Mouse (Mus musculus) lung, postnatal 10 days (tissue): ENCODE measurements around the gene Cpt1c.
"Not testable (repeated sequence)": the region's sequence is repeated elsewhere in the genome, so short reads cannot be mapped to it uniquely, and the experiment has no call there.

Experiments used
- DNase-seq: peaks from one replicate; pipeline ENCODE4 v3.0.0; 2021

Gene Cpt1c

DNA sequence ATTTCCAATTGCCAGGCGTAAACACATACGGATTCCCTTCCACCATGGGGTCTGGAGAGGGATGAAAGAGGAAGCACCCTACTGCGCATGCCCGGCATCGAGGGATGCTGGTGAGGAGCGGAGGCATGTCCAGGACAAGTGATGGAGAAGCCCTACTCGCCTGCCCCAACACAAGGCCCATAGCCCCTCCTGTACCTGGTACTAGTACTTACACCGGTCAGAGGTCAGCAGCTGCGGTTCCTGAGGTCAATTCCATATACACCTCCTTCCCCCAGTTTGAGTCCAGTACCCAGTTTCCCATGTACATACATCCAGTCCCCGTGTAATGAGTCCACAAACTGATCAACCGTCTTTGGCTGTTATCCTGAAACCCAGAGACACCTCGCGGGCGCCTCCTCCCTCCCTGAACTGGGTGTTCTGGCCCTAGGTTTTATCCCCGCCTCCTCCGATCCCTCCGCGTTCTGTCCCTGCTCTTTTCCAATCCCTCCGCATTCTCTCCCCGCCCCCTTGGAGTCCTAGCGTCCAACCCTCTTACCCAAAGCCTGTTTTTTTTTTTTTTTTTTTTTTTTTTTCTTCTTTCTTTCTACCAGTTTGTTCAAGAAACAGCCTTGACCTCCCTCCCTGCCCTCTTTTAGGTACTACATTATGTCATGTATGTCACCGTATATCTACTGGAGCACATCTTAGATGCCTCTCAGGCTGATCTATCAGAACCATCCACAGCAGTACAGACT, at the start of gene Cpt1c:
Gene Cpt1c (minus strand): TSS at position 469 of the 734 bp plus-strand sequence.
- peak; percentile 92 for DNase-seq

DNA sequence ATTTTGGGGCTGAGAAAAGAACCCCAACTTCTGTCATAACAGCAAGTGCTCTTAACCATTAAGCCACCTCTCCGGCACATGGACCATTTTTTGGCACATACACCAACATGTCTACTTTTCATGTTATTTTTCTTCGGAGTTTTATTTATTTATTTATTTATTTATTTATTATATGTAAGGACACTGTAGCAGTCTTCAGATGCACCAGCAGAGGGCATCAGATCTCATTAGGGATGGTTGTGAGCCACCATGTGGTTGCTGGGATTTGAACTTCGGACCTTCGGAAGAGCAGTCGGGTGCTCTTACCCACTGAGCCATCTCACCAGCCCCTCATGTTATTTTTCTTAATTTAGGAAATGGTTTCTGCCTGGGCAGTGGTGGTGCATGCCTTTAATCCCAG, 49.1 kb upstream of the Cpt1c start:
- not testable (repeated sequence) for DNase-seq

DNA sequence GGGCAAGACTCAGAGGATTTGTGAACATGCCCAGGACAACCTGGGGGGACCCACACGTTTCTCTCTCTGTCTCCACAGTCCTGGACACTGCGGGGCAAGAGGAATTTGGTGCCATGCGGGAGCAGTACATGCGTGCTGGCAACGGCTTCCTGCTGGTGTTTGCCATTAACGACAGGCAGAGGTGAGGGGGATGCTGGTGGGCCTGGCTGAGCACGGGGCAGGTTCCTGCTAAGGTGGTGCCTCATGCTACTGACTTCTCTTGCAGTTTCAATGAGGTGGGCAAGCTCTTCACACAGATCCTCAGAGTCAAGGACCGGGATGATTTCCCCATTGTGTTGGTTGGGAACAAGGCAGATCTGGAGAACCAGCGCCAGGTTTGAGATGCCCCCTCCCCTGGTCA, 45.6 kb upstream of the Cpt1c start:
- DNase-seq: no peak

DNA sequence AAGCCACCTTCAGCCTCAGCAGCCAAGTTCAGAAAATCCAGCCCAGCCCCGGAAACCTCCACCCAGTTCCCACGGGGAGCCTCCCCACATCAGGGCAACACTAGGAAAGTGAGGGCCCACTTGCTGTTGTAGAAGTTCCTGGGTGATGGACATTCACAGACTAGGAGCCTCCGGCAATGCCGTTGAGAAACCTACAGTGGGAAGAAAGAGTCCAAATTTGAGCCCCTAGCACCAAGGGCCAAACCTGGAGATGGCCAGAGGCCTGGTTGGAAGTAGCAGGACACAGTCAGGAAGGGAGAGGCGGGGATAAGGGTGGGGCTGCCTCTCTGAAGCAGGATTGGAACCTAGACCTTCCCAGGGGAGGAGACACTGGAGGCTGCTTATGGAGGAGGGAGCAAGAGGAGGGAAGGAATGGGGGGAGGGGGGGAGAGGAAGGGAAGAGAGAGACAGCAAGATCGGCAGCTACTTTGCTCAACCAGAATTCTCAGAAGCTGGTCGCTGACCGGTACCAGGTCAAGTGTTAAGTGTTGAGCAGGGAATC, 44.5 kb upstream of the Cpt1c start:
- peak; percentile 92 for DNase-seq

DNA sequence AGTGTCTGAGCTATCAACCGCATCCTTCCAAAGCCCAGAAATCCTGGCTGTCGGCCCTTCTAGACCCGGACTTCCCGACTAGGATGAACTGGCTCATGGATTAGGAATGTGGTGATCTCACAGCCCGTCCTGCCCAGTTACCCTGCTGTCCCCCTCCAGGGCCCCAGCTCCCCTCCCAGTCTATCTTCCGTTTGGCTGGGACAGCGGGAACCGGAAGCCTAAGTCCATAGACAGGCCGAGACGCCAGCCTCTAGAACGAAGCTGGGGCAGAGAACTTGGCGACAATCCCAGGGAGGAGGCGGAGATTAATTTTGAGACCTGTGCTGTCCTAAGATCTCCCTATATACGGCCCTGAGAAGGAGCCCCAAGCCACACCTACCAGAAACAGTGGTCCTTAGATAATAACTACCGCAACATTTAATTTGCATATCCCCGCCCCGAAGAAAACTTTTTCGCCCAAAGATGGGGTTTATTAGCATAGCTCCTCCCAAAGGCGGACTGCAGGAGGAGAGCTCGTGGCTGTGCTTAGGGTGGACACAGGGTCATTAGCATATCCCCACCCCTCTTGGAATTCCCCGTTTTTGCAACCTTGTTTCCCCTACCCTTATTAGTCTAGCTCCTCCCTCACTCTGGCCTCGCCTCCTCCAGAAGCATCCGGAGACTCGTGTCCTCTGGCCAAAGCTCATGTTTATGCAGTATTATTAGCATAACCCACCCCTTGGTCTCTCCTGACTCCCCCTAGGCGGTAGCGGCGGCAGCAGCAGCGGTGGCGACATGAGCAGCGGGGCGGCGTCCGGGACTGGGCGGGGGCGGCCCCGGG, 42.8 kb upstream of the Cpt1c start, which contains the start of gene Rras:
Gene Rras (plus strand): TSS at position 720 of the 820 bp plus-strand sequence.
- DNase-seq: peak; percentile 98

DNA sequence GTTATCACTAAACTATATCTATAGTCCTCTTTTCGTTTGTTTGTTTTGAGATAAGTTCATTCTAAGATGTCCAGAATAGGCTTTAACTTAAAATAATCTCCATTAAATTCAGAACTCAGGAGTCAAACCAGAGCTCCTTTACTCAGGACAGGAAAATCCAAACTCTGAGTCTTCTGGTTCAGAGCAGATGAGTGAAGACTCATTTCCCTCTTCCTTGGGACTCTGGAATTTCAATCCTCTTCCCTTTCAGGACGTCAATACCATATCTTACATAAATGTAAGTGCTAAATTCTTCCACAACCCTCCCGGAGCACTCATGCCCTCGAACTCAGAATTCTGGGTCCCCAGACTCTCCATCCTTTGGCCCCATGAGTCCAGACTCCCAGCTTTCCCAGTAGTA, 42.1 kb upstream of the Cpt1c start:
- DNase-seq: no peak

DNA sequence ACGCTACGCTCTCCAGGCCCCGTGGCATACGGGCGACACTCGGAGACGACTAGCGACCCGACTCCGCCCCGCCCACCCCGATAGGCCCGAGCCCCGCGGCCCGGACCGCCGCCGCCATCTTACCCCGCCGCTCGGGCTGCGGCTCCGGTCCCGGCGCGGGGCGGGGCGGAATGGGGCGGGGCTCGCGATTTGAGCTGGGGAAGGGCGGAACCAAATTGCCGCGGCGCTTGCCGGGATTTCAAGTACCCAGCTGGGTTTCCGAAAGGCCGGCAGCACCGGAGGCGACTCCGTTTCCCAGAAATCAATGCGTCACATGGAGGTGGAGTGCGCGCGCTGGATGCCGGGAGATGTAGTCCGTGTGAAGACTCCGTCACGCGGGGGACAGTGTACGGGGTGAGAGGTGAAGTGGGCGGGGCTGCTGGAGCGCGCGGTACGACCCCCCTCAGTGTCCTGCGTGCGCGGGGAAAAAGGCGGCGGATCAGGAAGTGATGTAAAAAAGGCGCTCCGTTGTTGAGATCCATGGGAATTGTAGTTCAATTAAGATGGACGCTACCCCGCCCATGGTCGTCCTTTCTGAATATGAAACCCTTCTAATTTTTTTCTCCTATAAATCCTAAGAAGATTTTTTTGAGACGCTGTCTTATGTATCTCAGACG, 41.4 kb upstream of the Cpt1c start, which contains the start of gene Scaf1:
Gene Scaf1 (minus strand): TSS at position 407 of the 656 bp plus-strand sequence.
- DNase-seq: peak; percentile 100

DNA sequence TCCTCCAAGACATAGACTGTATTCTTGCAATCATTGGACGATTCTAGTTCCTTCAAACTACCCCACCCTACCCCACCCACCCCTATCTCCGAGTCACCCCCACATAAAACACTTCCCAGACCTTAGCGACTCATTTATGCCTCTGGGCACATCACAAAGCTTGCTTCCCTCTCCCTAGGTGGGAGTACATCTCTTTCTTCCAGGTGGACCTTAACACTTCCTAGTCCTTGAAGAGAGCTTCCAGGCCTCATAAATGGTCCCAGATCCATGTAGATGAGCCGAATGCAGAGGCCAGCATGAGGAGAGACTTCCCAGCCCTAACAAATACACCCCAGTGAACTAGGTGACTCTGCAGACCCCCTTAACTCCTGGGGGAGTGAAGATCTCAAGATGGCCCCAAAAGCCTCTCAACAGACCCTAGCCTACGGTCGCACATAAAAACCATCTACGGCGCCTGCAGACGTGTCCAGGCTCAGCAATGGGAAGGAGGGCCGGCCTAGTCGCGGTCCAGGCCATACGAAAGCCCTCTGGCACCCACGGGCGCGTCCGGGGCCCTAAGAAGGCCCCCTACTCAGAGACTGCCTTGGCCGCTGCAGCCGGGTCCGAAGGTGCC, 40.8 kb upstream of the Cpt1c start:
- DNase-seq: no peak

DNA sequence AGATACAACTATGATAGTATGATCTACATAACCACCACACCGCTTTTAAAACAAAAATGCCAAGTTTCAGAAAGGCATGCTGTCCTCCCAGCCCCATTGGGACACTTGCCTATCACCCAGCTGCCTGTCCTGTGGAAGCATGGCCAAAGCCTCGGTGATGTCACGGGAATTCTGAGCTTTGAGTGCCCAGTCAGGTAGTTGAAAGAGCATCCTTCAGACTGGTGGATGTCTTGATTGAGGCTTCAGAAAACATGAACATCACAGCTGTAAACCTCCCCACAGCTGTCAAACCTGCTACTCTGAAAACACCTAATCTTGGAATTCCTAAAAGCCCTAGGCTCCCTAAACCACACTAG, 39.4 kb upstream of the Cpt1c start:
- no peak for DNase-seq

DNA sequence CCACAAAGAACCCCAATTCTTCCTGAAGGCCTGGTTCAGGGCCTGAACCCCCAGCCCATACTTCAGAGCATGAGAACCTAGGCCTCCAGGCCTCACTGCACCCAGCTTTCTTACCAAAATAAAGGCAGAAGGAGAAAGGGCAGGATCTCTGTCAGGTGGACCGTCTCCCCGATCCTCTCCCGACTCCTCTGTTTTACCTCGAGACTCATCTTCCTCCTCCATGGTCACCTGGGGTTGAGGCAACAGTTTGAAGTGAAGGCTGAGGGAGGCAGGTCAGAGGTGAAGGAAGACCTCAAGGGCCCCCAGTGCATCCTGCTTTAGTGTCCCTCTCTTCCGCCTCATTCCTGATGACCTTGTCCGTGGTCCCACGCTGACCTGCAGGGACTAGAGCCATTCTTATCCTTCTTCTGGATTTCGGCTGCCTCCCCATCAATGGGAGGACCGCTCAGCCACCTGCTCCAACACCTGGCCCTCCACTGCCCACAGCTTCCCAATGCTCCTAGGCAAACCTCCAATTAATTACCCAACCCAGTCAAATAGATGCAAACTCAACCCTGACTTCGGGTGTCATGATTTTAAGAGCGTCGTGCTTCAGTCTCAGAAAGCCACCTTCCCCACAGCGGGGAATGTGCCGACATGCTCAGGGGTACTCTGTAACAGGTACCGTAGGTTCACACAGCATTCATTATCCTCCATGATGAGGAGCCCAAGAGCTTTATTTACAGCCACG, 38.9 kb upstream of the Cpt1c start:
- no peak for DNase-seq

DNA sequence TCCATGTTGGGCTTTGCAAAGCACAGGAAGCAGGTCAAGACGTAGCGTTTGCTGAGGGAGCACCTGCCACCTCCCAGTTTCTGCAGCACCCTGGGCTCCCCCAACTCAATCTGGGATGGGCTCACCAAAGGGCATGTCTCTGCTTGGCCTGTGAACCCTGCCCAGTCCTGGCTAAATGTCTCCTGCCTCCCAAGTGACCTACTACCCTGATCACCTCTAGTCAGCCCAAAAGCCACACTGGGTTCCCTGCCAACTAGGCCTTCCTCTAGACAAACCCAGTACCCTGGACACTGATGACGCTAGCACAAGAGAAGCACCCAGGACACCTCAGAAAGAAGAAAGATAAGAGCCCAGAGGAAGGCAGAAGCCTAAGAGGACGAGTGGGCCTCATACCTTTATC, 38.2 kb upstream of the Cpt1c start:
- DNase-seq: no peak

DNA sequence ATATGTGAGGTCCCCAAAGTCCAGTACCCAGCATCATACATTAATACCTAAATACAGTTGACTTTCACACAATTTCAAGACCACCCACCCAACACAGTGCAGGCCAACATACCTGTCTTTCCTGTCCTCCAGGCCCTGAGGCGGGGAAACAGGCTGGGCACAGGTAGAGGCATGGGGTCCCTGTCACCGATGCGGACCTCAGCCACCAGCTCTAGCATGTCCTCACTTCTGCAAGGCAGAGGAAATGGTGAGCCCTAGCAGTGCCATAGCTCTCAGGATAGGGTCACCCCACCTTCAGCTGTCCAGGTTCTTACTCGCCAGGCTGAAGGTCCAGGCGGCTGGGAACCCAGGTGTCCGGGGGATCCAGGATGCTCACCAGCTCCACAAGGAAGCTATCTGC, 37.4 kb upstream of the Cpt1c start:
- DNase-seq: no peak

DNA sequence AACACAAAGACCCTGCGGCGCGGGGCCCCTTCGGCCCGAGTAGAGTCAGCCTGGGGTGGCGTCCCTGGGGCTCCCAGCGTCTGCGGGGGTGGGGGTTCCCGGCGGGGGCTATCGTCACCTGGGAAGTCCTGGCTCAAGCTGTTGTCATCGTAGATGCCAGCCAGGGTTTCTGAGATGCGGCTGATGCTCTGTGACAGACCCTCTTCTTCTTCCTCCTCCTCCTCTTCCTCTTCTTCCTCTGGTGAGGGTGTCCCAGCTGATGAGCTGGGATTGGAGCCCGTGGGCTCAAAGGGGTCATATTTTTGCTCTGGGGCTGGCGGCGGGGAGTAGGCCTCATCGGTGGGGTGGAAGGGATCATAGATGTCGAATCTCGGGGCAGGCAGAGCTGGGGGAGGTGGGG, 33.8 kb upstream of the Cpt1c start:
- no peak for DNase-seq

DNA sequence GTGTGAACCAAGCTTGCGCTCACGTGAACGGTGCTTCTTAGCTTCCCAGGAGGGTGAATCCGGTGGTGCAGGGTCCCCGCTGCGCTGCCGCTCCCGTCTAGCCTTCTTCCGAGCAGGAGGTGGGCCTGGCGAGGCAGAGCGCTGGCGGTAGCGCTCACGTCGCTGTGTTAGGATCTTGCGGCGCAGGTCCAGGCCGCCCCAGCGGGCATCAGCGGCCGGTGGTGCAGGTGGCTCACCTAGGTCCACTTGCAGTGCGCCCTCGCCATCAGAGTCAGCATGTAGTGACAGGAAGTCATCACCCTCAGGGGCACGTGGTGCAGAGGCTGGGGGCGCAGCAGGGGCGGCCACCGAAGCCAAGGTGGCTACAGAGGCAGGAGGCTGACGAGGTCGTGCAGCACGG, 33.2 kb upstream of the Cpt1c start:
- no peak for DNase-seq

DNA sequence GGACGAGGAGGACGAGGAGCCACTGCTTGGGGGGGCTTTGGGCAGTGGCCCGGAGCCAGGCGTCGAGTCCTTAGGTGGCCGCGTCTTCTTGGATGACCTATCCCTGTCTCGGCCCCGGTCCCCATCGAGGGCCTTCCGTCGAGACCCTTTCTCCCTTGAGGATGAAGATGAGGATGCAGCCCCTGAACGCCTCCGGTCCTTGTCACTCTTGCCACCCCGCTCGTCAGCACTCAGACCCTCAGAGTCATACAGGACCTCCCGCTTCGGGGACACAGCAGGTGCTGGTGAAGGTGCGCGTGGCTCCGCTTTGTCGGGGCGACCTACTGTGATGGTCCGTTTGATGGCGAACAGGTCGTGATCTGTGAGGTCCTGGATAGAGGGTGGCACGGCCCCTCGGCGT, 32.5 kb upstream of the Cpt1c start:
- no peak for DNase-seq

DNA sequence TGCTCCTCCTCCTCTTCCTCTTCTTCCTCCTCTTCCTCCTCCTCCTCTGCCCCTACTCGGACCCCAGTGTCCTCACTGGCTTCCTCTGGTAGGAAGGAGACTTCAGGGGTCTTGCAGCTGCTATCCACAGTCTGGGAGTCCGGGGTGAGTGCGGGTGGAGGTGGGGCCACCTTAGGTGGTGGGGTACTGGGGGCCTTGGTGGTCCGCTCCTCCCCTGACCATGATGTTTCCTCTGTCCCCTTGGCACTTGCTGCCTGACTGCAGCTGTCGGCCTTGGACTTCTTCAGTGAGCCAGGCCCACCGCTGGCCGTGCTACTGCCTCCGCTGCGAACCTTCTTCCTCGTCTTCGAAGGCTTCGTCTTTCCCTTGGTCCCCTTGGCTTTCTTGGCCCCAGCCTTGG, 31.9 kb upstream of the Cpt1c start:
- DNase-seq: no peak

DNA sequence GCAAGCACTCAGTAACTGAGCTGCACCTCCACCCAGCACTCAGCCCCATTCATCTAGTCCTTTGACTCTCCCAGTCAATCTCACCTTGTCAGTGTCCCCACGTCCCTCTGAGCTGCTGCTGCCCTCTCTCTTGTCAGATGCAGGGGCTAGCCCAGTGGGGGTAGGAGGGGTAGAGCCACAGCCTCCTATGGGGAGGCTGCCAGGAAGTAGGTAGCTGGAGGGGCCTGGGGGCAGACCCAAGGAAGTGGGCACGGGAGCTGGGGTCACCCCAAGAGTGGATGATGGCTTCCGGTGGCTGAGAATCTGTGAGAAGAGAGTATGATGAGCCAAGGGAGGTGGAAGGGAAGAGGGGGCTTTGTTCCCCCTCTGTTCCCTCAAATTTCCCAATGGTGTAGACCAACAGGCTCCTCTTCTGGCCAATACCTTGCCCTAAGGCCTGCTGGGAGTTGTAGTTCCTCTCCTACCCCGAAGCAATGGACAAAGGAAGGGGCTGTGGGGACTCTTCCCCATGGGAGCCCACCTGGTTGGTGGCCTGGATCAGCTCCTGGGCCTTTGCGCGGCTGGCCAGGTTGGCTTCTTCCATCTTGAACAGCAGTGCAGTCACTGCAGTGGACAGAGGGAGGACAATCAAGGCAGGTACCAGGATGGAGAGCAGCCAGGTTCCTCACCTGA, 30.8 kb upstream of the Cpt1c start:
- DNase-seq: no peak

DNA sequence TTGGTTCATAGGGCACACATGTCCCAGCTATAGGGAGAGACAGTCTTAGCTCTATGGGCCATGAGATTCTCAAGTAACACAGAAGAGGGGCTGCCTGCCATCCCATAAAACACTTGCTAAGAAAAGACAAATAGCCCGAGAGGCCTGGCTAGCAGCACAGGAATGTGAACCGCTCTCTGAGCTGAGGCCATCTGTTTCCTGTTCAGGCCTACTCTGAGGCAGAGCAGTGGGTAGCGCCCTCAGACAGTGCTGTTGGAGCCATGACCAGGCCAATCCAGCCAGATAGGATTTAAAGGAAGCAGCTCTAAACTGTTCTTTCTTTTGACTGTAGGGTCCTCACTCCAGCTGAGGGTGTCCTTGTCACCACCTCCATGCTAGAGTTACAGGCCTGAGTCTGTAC, 29.9 kb upstream of the Cpt1c start:
- DNase-seq: no peak

DNA sequence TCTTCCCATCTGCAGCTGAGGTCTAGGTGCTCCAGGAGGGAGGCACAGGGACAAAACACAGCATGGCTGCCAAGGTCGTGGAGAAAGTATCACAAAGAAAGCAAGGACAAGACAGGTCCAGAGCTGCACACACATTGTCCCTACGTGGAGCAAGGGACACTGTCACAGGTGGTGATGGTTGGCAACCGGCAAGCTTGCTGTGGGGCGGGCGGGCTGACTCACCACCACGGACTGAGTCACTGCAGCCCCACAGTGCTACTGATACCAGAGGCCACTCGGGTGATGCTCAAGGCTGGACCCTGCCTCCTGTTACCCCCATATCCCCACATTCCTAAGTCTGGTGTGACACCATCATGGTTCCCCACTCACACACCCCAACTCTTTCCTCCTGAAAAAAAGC, 27.8 kb upstream of the Cpt1c start:
- no peak for DNase-seq

DNA sequence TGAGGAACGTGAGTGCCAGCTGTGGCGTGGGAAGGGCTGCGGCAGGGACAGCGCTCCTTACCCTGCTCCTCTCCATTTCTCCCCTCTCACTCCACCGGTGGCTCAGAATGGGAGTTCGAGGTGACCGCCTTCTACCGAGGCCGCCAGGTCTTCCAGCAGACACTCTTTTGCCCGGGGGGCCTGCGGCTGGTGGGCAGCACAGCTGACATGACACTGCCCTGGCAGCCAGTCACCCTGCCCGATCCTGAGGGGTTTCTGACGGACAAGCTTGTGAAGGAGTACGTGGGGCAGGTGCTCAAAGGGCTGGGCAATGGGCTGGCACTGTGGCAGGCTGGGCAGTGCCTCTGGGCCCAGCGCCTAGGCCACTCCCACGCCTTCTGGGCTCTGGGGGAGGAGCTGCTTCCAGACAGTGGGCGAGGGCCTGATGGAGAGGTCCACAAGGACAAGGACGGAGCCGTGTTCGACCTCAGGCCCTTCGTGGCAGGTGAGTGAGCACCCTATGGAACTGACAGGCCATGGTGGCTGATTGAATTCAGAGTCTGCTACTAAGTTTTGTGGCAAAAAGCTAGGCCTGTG, 26.0 kb upstream of the Cpt1c start:
- no peak for DNase-seq

DNA sequence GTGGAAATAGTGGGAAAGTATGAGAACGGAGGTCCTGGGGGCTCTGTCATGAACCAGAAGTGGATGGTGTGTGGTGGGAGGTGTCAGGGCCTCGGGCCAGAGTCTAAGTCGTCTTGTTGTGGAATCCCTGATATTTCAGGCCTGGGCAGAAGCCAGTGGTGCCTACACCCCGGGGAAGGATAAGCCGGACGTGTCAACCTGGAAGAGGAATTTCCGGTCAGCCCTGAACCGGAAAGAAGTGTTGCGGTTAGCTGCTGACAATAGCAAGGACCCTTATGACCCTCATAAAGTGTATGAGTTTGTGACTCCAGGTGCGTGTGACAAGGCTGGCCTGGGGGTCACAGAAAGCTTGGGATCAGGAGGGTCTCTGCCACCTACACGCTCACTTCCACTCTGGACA, 25.1 kb upstream of the Cpt1c start:
- DNase-seq: peak; percentile 72
